Mouse (Mus musculus) left cerebral cortex, postnatal 36 days (tissue): ENCODE data around the gene Grb2. TPM values are rescaled to one million over a fixed set of nuclear protein-coding genes. Genes with fewer than 3 reads are reported as not detected.

Experiments
- DNase-seq, 2 experiments: peaks; one replicate each; pipeline ENCODE4 v3.0.0; 2021 to 2022; ENCODE audit warnings: low spot score in 2 of 2, mixed read lengths in 1 of 2
- intact Hi-C: fragments of 180-260 bp; cut with DNase I; formaldehyde crosslinking; loops from one replicate; pipeline ENCODE4 v1.15.1; 2025
- total RNA-seq, 2 experiments: library from RNA; stranded (reverse); gene quantifications; 2 replicates each; pipeline ENCODE4 v1.2.3; 2021

Gene Grb2
- total RNA-seq, 2 experiments from 2014 or later, result 175 to 190 TPM

DNA sequence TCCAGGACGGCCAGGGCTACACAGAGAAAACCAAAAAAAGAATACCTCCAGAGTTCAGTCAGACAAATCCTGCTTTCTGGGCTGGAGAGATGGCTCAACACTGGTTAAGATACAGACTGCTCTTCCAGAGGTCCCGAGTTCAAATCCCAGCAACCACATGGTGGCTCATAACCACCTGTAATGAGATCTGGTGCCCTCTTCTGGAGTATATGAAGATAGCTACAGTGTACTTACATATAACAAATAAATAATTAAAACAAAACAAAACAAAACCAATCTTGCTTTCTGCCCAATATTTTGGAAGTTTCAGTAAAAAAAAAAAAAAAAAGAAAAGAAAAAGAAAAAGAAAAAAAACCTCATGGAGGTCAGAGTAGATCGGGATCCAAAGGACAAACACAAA lies 113.2 kb downstream of the Grb2 start:
- intact Hi-C loops, result no loop called here

More for the DNA sequence above, 113.2 kb downstream of the Grb2 start:
- no peak for DNase-seq

Other genes starting within 250 kb of the Grb2 start
- not detected for gene Slc16a5, start 246.1 kb downstream of the Grb2 start, total RNA-seq
- gene Armc7, start 232.9 kb downstream of the Grb2 start, total RNA-seq, result 10 to 100 TPM; 13.0 to 13.5 TPM
- gene Nt5c, start 216.7 kb downstream of the Grb2 start, total RNA-seq, result 10 to 100 TPM; 61.0 to 69.8 TPM
- gene Jpt1, start 194.2 kb downstream of the Grb2 start, total RNA-seq, result 100 to 1,000 TPM; 143 to 159 TPM
- 100 to 1,000 TPM; 291 to 294 TPM for gene Sumo2, start 172.3 kb downstream of the Grb2 start, total RNA-seq
- gene Nup85, start 144.2 kb downstream of the Grb2 start, total RNA-seq, result 10 to 100 TPM; 41.6 to 49.9 TPM
- gene Mrps7, start 104.7 kb downstream of the Grb2 start, total RNA-seq, result 10 to 100 TPM; 49.8 to 57.9 TPM
- gene Gga3, start 104.5 kb downstream of the Grb2 start, total RNA-seq, result 10 to 100 TPM; 70.2 to 74.3 TPM
- gene Mif4gd, start 95.6 kb downstream of the Grb2 start, total RNA-seq, result 10 to 100 TPM; 15.1 to 18.1 TPM
- 10 to 100 TPM; 56.8 to 60.1 TPM for gene Slc25a19, start 80.3 kb downstream of the Grb2 start, total RNA-seq
- gene Tmem94, start 56.8 kb upstream of the Grb2 start, total RNA-seq, result 10 to 100 TPM; 54.9 to 69.9 TPM
- gene Caskin2, start 105.0 kb upstream of the Grb2 start, total RNA-seq, result 10 to 100 TPM; 19.1 to 19.9 TPM
- gene Tsen54, start 106.1 kb upstream of the Grb2 start, total RNA-seq, result 10 to 100 TPM; 10.6 to 16.0 TPM
- 1 to 10 TPM; 2.6 to 3.9 TPM for gene Llgl2, start 115.5 kb upstream of the Grb2 start, total RNA-seq
- under 1 TPM; 0.34 to 0.52 TPM for gene Myo15b, start 149.8 kb upstream of the Grb2 start, total RNA-seq
- gene Smim5, start 191.4 kb upstream of the Grb2 start, total RNA-seq, result not detected
- not detected for gene Smim6, start 203.4 kb upstream of the Grb2 start, total RNA-seq
- 10 to 100 TPM; 47.6 to 48.3 TPM for gene Sap30bp, start 224.7 kb upstream of the Grb2 start, total RNA-seq
- gene Recql5, start 224.9 kb upstream of the Grb2 start, total RNA-seq, result 10 to 100 TPM; 23.4 to 30.7 TPM